Mouse (Mus musculus) liver, embryonic 14.5 days (tissue): ENCODE measurements around the gene Tstd2. TPM values are rescaled to one million over a fixed set of nuclear protein-coding genes. Genes with fewer than 3 reads are reported as not detected.

Experiments used
- ATAC-seq: fragments of 200-750 bp; cut with Nextera tagmentation; 2 replicates; pipeline ENCODE4 v1.8.0; 2017; ENCODE audit warnings: moderate number of reproducible peaks, mild to moderate bottlenecking, moderate library complexity; ENCODE audit not compliant: insufficient read depth
- DNase-seq, 3 experiments: peaks; one replicate each; pipeline ENCODE4 v3.0.0-alpha.2; 2012 to 2013; ENCODE audit warnings: low read depth in 3 of 3, low spot score in 3 of 3
- H3K27ac ChIP-seq: fragments of 300-500 bp; sonication (generic); 2 replicates; pipeline ENCODE4 v1.5.1; 2014; ENCODE audit warnings: moderate library complexity, mild to moderate bottlenecking, control low read depth, inconsistent platforms
- H3K27me3 ChIP-seq: fragments of 300-500 bp; sonication (generic); 2 replicates; pipeline ENCODE4 v1.6.1; 2014; ENCODE audit warnings: mild to moderate bottlenecking, low read length, moderate library complexity; ENCODE audit not compliant: control insufficient read depth, insufficient read depth
- H3K36me3 ChIP-seq: fragments of 300-500 bp; sonication (generic); replicated peaks from 2 replicates; pipeline ENCODE4 v1.6.1; 2014; ENCODE audit warnings: low read depth; ENCODE audit not compliant: control insufficient read depth, insufficient read depth
- H3K4me1 ChIP-seq, 2 experiments: fragments of 200-500 bp in 1 of 2; fragments of 300-500 bp in 1 of 2; sonication (generic) in 1 of 2; replicated peaks; 2 replicates each; pipeline ENCODE4 v1.6.1; 2012 to 2014; ENCODE audit warnings: antibody characterized with exemption in 1 of 2, inconsistent platforms in 1 of 2, low read length in 1 of 2; ENCODE audit not compliant: control insufficient read depth in 2 of 2, insufficient read depth in 2 of 2
- H3K4me2 ChIP-seq: fragments of 300-500 bp; sonication (generic); 2 replicates; pipeline ENCODE4 v1.6.1; 2014; ENCODE audit warnings: low read depth, mild to moderate bottlenecking, control low read depth, moderate library complexity
- H3K4me3 ChIP-seq, 2 experiments: fragments of 200-500 bp in 1 of 2; fragments of 300-500 bp in 1 of 2; sonication (generic) in 1 of 2; 2 replicates each; pipeline ENCODE4 v1.5.1; 2012 to 2014; ENCODE audit warnings: low read depth in 2 of 2, low read length in 2 of 2, mild to moderate bottlenecking in 2 of 2, control low read depth in 1 of 2, inconsistent platforms in 1 of 2, moderate library complexity in 1 of 2; ENCODE audit not compliant: insufficient read depth in 1 of 2
- H3K9ac ChIP-seq: fragments of 300-500 bp; sonication (generic); replicated peaks from 2 replicates; pipeline ENCODE4 v1.6.1; 2014; ENCODE audit warnings: mild to moderate bottlenecking, control low read depth, moderate library complexity
- H3K9me3 ChIP-seq: fragments of 300-500 bp; sonication (generic); 2 replicates; pipeline ENCODE4 v1.6.1; 2016; ENCODE audit warnings: low read length, mixed read lengths; ENCODE audit not compliant: control insufficient read depth
- CTCF ChIP-seq: IDR thresholded peaks from 2 replicates; pipeline ENCODE4 v1.5.1; 2016; ENCODE audit warnings: antibody characterized with exemption, low read depth, control low read depth
- EP300 ChIP-seq: IDR thresholded peaks from 2 replicates; pipeline ENCODE4 v1.6.1; 2016; ENCODE audit warnings: antibody characterized with exemption, low read depth
- WGBS: fragments of 180-500 bp; shearing (Covaris S2); extraction: QIAGEN DNeasy Blood & Tissue Kit; methylation state at CpG from one replicate; pipeline ENCODE4 v1.1.7; 2014; ENCODE audit not compliant: insufficient replicate concordance; 5-methylcytosine and 5-hydroxymethylcytosine counted together
- polyA plus RNA-seq, 2 experiments: library from polyadenylated mRNA; depleted of rRNA in 1 of 2; stranded (reverse) in 1 of 2; unstranded in 1 of 2; fragments of >200 nt; fragmentation: Nextera tagmentation in 1 of 2; extraction: Ambion mirVana in 1 of 2; gene quantifications; 2 replicates each; pipeline versions ENCODE4 v1.2.1 to v1.2.3; 2012 to 2014

The Tstd2 gene
- 4.3 and 6.0 TPM in 2 replicates for polyA plus RNA-seq (2012; rRNA removed)
- 3.8 and 5.0 TPM in 2 replicates for polyA plus RNA-seq (2014; fragmentation: Nextera tagmentation; extraction: Ambion mirVana)

DNA sequence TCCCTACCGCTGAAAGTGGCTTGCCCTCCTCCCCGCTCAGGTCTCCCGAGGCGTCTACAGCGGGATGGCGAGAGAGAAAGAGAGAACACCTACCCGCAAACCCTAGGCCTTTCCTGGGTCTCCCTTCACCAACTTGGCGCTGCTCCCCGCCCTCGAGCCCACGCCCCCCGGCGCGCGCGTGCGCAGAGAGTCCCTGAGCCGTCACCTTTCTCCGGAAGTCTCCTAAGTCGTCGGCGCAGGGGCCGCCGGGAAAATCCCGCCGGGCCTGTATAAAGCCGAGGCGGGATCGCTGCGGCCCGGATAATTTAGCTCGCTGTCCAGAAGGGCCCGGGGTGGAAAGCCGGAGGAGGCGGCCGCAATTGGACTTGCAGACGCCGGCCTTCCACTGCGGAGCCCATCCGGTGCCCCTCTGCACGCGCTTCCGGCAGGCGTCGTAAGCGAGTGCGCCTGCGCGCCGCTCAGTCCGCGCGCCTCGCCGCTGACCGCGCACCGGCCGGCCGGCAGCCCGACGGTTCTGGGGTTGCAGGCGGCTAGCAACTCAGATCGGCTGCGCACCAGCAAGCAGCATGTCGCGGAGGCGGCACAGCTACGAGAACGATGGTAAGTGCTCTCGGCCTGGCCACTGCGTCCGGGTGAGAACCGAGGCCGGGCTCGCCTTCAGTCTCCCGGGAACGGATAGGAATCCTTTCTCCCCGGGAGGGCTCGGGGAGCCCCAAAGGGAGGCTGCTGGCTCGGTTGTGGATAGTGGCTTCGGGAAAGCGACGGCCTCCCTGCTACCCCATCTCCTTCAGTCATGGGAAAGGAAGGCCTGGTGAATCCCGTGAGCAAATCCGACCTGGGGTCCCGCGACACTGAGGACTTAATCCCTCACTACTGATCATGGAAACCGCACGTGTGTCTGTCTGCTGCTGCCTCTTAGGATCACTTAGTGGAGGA lies at the start of gene Tstd2, which contains the start of gene Ncbp1:
Gene Tstd2 (minus strand): TSS at position 408 of the 936 bp plus-strand sequence.
Gene Ncbp1 (plus strand): TSS at position 327 of the 936 bp plus-strand sequence.
- ATAC-seq: peak; percentile 91
- WGBS: under 1% methylated on average over 90 of the region's 90 CpGs
- Histone ChIP-seq H3K4me2 (peak within 1 kb of the TSS; percentile 97), H3K27me3 (no peaks in the 10 kb centered on the region), H3K27ac (peak within 1 kb of the TSS; percentile 74), H3K9me3 (no peaks in the 10 kb centered on the region), H3K9ac (peak within 1 kb of the TSS; percentile 96), H3K36me3 (no peaks in the 10 kb centered on the region; the same call in none of the 2 replicates), H3K4me3 (peak within 1 kb of the TSS; percentile 96 to 100), H3K4me1 (peaks cover 10 to 14% of the 10 kb centered on the region in 2 experiments)
- TF ChIP-seq CTCF: no peak
- DNase-seq: peak; percentile 81 to 88 (median 82)

DNA sequence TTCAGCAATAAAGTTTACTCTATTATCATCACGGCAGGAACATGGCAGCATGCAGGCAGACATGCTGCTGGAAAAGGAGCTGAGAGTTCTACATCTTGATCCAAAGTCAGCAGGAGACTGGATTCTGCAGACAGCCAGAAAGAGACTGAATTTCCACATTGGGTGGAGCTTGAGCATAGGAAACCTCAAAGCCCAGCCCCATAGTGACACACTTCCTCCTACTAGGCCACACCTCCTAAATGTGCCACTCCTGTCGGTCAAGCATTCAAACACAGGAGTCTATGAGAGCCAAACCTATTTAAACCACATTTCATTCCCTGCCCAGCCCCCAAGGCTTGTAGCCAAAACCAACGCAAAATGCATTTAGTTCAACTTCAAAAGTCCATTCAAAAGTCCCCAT lies 48.0 kb upstream of the Tstd2 start:
- H3K36me3 ChIP-seq: peaks cover 10% of the 10 kb centered on the region; the same call in 1 of the 2 replicates
- H3K9ac ChIP-seq: no peak overlapping the region
- no peaks in the 10 kb centered on the region for H3K27me3 ChIP-seq
- H3K27ac ChIP-seq: no peak overlapping the region
- no peak for ATAC-seq
- DNase-seq: no peak
- H3K9me3 ChIP-seq: no peaks in the 10 kb centered on the region
- H3K4me3 ChIP-seq: no peak overlapping the region
- no peaks in the 10 kb centered on the region for H3K4me1 ChIP-seq
- WGBS: 60% methylated on average over 3 of the region's 3 CpGs
- no peak overlapping the region for H3K4me2 ChIP-seq
- TF ChIP-seq EP300 (no peak), CTCF (no peak)

DNA sequence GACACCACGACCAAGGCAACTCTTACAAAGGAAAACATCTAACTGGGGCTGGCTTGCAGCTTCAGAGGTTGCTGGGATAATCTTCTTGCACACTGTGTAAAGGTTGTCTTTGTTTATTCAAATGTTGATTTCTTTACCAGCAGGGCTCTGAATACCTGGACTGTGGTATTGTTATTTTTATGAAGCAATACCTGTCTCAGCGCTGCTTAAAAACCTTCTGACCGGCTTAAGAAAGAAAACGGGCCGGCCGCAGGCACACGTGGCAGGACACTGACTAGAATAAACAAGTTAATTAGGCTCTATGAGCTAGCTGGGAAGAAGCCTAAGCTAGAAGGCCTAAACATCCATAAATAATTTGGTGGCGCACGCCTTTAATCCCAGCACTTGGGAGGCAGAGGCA lies 47.4 kb upstream of the Tstd2 start:
- TF ChIP-seq CTCF: no peak
- no peak for TF ChIP-seq EP300
- Histone ChIP-seq H3K9me3 (no peaks in the 10 kb centered on the region), H3K36me3 (peaks cover 10% of the 10 kb centered on the region; the same call in 1 of the 2 replicates), H3K27ac (no peak overlapping the region), H3K27me3 (no peaks in the 10 kb centered on the region), H3K4me2 (no peak overlapping the region), H3K4me3 (no peak overlapping the region), H3K9ac (no peak overlapping the region), H3K4me1 (no peaks in the 10 kb centered on the region)
- ATAC-seq (no peak), DNase-seq (no peak)
- 81% methylated on average over 9 of the region's 9 CpGs for WGBS

DNA sequence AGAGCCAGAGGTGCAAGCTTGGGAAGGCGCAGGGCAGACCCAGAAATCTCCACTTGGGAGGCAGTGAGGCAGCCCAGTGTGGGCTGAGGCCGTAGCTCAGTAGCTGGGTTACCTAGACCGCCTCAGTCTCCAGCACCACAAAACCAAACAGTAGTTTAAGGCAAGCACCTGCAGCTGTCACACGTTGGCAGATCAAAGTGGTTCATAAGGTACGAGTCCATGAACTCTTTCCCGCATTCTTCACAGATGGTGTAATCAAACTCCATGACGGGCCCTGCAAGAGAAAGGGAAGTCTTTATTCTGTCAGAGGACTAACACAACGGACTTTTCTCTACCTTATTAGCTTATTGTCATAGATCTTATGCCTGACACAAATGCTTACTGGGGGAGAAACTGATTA lies 46.9 kb upstream of the Tstd2 start:
- peaks cover 10% of the 10 kb centered on the region; the same call in 1 of the 2 replicates for H3K36me3 ChIP-seq
- TF ChIP-seq CTCF (no peak), EP300 (no peak)
- H3K4me3 ChIP-seq: no peak overlapping the region
- no peaks in the 10 kb centered on the region for H3K9me3 ChIP-seq
- no peaks in the 10 kb centered on the region for H3K4me1 ChIP-seq
- no peak for DNase-seq
- WGBS: 76% methylated on average over 8 of the region's 8 CpGs
- H3K4me2 ChIP-seq: no peak overlapping the region
- no peak overlapping the region for H3K9ac ChIP-seq
- H3K27me3 ChIP-seq: no peaks in the 10 kb centered on the region
- H3K27ac ChIP-seq: no peak overlapping the region
- ATAC-seq: no peak

DNA sequence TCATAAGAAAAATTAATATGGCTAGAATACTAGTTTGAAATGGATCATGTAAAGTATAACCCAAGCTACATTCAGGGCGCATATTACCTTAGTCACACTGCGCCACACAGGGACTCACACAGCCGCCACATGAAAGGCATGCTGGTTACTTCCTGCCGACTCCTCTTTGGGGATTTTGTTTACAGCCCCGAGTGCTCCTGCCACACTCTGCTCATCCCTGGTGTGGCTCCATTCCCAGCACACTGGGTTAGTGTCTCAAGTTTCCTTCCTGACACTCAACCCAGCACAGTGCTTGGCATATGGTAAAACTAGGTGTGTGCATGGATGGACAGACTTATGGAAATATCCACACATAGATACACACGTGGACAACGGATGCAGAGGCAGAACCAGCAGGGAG lies 43.7 kb upstream of the Tstd2 start:
- Histone ChIP-seq H3K9ac (no peak overlapping the region), H3K36me3 (peaks cover 10% of the 10 kb centered on the region; the same call in 1 of the 2 replicates), H3K4me3 (no peak overlapping the region), H3K9me3 (no peaks in the 10 kb centered on the region), H3K27me3 (no peaks in the 10 kb centered on the region), H3K27ac (no peak overlapping the region), H3K4me1 (no peaks in the 10 kb centered on the region), H3K4me2 (no peak overlapping the region)
- DNase-seq (no peak), ATAC-seq (no peak)
- TF ChIP-seq EP300: no peak
- TF ChIP-seq CTCF: no peak
- WGBS: 76% methylated on average over 7 of the region's 7 CpGs
